Mouse (Mus musculus): ENCODE measurements around the gene Hoga1.
A peak's percentile ranks its signal among the peaks of the same experiment; 100 is the strongest.
"Not testable (repeated sequence)": the region's sequence is repeated elsewhere in the genome, so short reads cannot be mapped to it uniquely, and the experiment has no call there.

Hoga1 gene

GRCm38 (mm10) chr19:42068441-42069240 lies 23.2 kb downstream of the Hoga1 start:
- DNase-seq (ENCODE audit: low spot score in 2 of 2), result no peak

- DNase-seq (ENCODE audit: low spot score in 2 of 2), result no peak
These were observed 23.8 kb downstream of the Hoga1 start for GRCm38 (mm10) chr19:42069241-42069525.

- no peak for DNase-seq (ENCODE audit: low spot score in 2 of 2)
These were observed 25.8 kb downstream of the Hoga1 start for GRCm38 (mm10) chr19:42071221-42071620.

GRCm38 (mm10) chr19:42071886-42072608 lies 26.6 kb downstream of the Hoga1 start:
- DNase-seq (ENCODE audit: low spot score in 2 of 2), result no peak

- no peak for DNase-seq (ENCODE audit: low spot score in 2 of 2)
These were observed 27.4 kb downstream of the Hoga1 start for GRCm38 (mm10) chr19:42072802-42073201.

- DNase-seq (ENCODE audit: low spot score in 2 of 2), result no peak
These were observed 29.6 kb downstream of the Hoga1 start for GRCm38 (mm10) chr19:42075051-42075450.

GRCm38 (mm10) chr19:42075992-42076391 lies 30.6 kb downstream of the Hoga1 start:
- DNase-seq (ENCODE audit: low spot score in 2 of 2), result no peak

GRCm38 (mm10) chr19:42078566-42078965 lies 33.2 kb downstream of the Hoga1 start:
- no peak for DNase-seq (ENCODE audit: low spot score in 2 of 2)

- DNase-seq (ENCODE audit: low spot score in 2 of 2), result no peak
These were observed 33.6 kb downstream of the Hoga1 start for GRCm38 (mm10) chr19:42079006-42079405.

GRCm38 (mm10) chr19:42079950-42080349 lies 34.5 kb downstream of the Hoga1 start:
- no peak for DNase-seq (ENCODE audit: low spot score in 2 of 2)

- DNase-seq (ENCODE audit: low spot score in 2 of 2), result no peak
These were observed 35.1 kb downstream of the Hoga1 start for GRCm38 (mm10) chr19:42080469-42080868.

GRCm38 (mm10) chr19:42081613-42082012 lies 36.2 kb downstream of the Hoga1 start:
- DNase-seq (ENCODE audit: low spot score in 2 of 2), result not testable (repeated sequence)

GRCm38 (mm10) chr19:42085690-42086089 lies 40.3 kb downstream of the Hoga1 start:
- no peak for DNase-seq (ENCODE audit: low spot score in 2 of 2)

GRCm38 (mm10) chr19:42086166-42086565 lies 40.8 kb downstream of the Hoga1 start, which contains the start of gene Morn4:
TSS of gene Morn4 (minus strand) at chr19:42086357.
- DNase-seq (ENCODE audit: low spot score in 2 of 2), result peak in 1 of 2 experiments; percentile 67

- DNase-seq (ENCODE audit: low spot score in 2 of 2), result peak; percentile 44 to 74
These were observed 43.8 kb downstream of the Hoga1 start for GRCm38 (mm10) chr19:42089103-42089747.

- DNase-seq (ENCODE audit: low spot score in 2 of 2), result peak; percentile 93 to 99
These were observed 44.6 kb downstream of the Hoga1 start, which contains the start of gene Pi4k2a for GRCm38 (mm10) chr19:42089748-42090595. TSS of gene Pi4k2a (plus strand) at chr19:42090470.

- no peak for DNase-seq (ENCODE audit: low spot score in 2 of 2)
These were observed 45.3 kb downstream of the Hoga1 start for GRCm38 (mm10) chr19:42090637-42091141.

GRCm38 (mm10) chr19:42099406-42099805 lies 54.0 kb downstream of the Hoga1 start:
- DNase-seq (ENCODE audit: low spot score in 2 of 2), result no peak

- DNase-seq (ENCODE audit: low spot score in 2 of 2), result no peak
These were observed 59.3 kb downstream of the Hoga1 start for GRCm38 (mm10) chr19:42104681-42105080.

- DNase-seq (ENCODE audit: low spot score in 2 of 2), result no peak
These were observed 70.4 kb downstream of the Hoga1 start for GRCm38 (mm10) chr19:42115783-42116335.

- no peak for DNase-seq (ENCODE audit: low spot score in 2 of 2)
These were observed 72.7 kb downstream of the Hoga1 start for GRCm38 (mm10) chr19:42118142-42118541.

Measured in spleen, postnatal 10 days (tissue).